Mouse (Mus musculus) bone marrow, adult 2 months (tissue): ENCODE data around the gene Esr2. TPM values are rescaled to one million over a fixed set of nuclear protein-coding genes. Genes with fewer than 3 reads are reported as not detected.

ENCODE experiments used
- H3K27ac ChIP-seq: fragments of 200-500 bp; 2 replicates; pipeline ENCODE4 v1.5.1; 2012; ENCODE audit warnings: low read depth, mild to moderate bottlenecking, control low read depth, inconsistent platforms, low read length; ENCODE audit not compliant: control insufficient read depth, poor library complexity, insufficient read depth
- H3K4me1 ChIP-seq: fragments of 200-500 bp; 2 replicates; pipeline ENCODE4 v1.6.1; 2011; ENCODE audit warnings: low read length; ENCODE audit not compliant: control insufficient read depth, insufficient read depth
- H3K4me3 ChIP-seq: fragments of 200-500 bp; replicated peaks from 2 replicates; pipeline ENCODE3; 2011; ENCODE audit warnings: mild to moderate bottlenecking, low read depth, low read length, control low read depth; ENCODE audit not compliant: control insufficient read depth
- CTCF ChIP-seq: fragments of 200-500 bp; IDR thresholded peaks from 2 replicates; pipeline ENCODE4 v1.5.1; 2011; ENCODE audit warnings: low read length, control low read depth; ENCODE audit not compliant: control insufficient read depth, insufficient read depth
- POLR2A ChIP-seq: fragments of 200-500 bp; IDR thresholded peaks from 2 replicates; pipeline ENCODE4 v1.6.1; 2011; ENCODE audit warnings: low read depth, mild to moderate bottlenecking, control low read depth, low read length, borderline replicate concordance; ENCODE audit not compliant: control insufficient read depth
- WGBS: fragments of 180-500 bp; shearing (Covaris S2); methylation state at CpG from one replicate; pipeline ENCODE4 v1.1.7; 2018; 5-methylcytosine and 5-hydroxymethylcytosine counted together
- polyA plus RNA-seq: library from polyadenylated mRNA; stranded (reverse); fragments of >200 nt; gene quantifications from 2 replicates; pipeline ENCODE4 v1.2.4, GENCODE M21; 2011; ENCODE audit warnings: low replicate concordance; ENCODE audit not compliant: missing spikeins, insufficient read depth, insufficient read length

Esr2 gene
- polyA plus RNA-seq, 1 experiment: not detected

GRCm38 (mm10) chr12:76195912-76196708, 19.1 kb upstream of the Esr2 start:
- WGBS: under 1% methylated on average over 22 of the region's 22 CpGs
- Histone ChIP-seq H3K4me1 (peaks cover 3% of the 10 kb centered on the region; the same call in 1 of the 2 replicates), H3K4me3 (peak overlapping the region; percentile 20), H3K27ac (no peak overlapping the region)
- no peak for TF ChIP-seq CTCF
- no peak for TF ChIP-seq POLR2A

- H3K4me3 ChIP-seq: no peak overlapping the region
- WGBS: 15% methylated on average over 3 of the region's 3 CpGs
- peaks cover 3% of the 10 kb centered on the region; the same call in 1 of the 2 replicates for H3K4me1 ChIP-seq
- no peak overlapping the region for H3K27ac ChIP-seq
- TF ChIP-seq CTCF (no peak), POLR2A (no peak)
These were observed 17.5 kb upstream of the Esr2 start for GRCm38 (mm10) chr12:76194526-76194925.

- WGBS: 32% methylated on average over 11 of the region's 11 CpGs
- TF ChIP-seq CTCF (peak; percentile 31; the same call in 1 of the 2 replicates), POLR2A (no peak)
- Histone ChIP-seq H3K27ac (no peak overlapping the region), H3K4me3 (no peak overlapping the region), H3K4me1 (peaks cover 3% of the 10 kb centered on the region; the same call in 1 of the 2 replicates)
These were observed 13.9 kb upstream of the Esr2 start for GRCm38 (mm10) chr12:76190940-76191339.

GRCm38 (mm10) chr12:76187849-76188248, 10.8 kb upstream of the Esr2 start:
- TF ChIP-seq POLR2A (no peak), CTCF (no peak)
- no peak overlapping the region for H3K4me3 ChIP-seq
- 50% methylated on average over 8 of the region's 8 CpGs for WGBS
- H3K4me1 ChIP-seq: no peaks in the 10 kb centered on the region
- H3K27ac ChIP-seq: no peak overlapping the region

GRCm38 (mm10) chr12:76186473-76186872, 9.4 kb upstream of the Esr2 start:
- 81% methylated on average over 1 of the region's 1 CpGs for WGBS
- no peak overlapping the region for H3K4me3 ChIP-seq
- H3K27ac ChIP-seq: no peak overlapping the region
- TF ChIP-seq POLR2A (no peak), CTCF (no peak)
- no peaks in the 10 kb centered on the region for H3K4me1 ChIP-seq

GRCm38 (mm10) chr12:76185167-76185816, 8.2 kb upstream of the Esr2 start:
- Histone ChIP-seq H3K27ac (no peak overlapping the region), H3K4me3 (no peak overlapping the region), H3K4me1 (no peaks in the 10 kb centered on the region)
- TF ChIP-seq CTCF (no peak), POLR2A (no peak)
- WGBS: 72% methylated on average over 10 of the region's 10 CpGs

- Histone ChIP-seq H3K4me1 (no peaks in the 10 kb centered on the region), H3K27ac (no peak overlapping the region), H3K4me3 (no peak overlapping the region)
- TF ChIP-seq CTCF (no peak), POLR2A (no peak)
- WGBS: 80% methylated on average over 6 of the region's 6 CpGs
These were observed 7.2 kb upstream of the Esr2 start for GRCm38 (mm10) chr12:76184271-76184670.

- no peak overlapping the region for H3K4me3 ChIP-seq
- no peak overlapping the region for H3K27ac ChIP-seq
- TF ChIP-seq POLR2A: no peak
- TF ChIP-seq CTCF: no peak
- H3K4me1 ChIP-seq: no peaks in the 10 kb centered on the region
- 78% methylated on average over 6 of the region's 6 CpGs for WGBS
These were observed 5.8 kb upstream of the Esr2 start for GRCm38 (mm10) chr12:76182831-76183230.
